Mouse (Mus musculus): ENCODE measurements at regions not wholly inside any gene's neighbourhood (a gene's known extent, or its start where the extent isn't known, plus 50 kb on each side); places are given as distances from the start of the nearest gene placed in this dataset.

- in situ Hi-C loops (cut with MboI; ENCODE audit: unreplicated experiment in 2 of 2) = loop anchor here (25.0 kb wide), 3 partner anchors 1073 to 1702 kb away; no protein-coding TSS in a partner anchor
Observed at GRCm38 (mm10) chr10:57434990-57435389, 51.2 kb upstream of the Hsf2 start.

Measured in v-Abl transformed pro-B cells (cell line).